Mouse (Mus musculus): Measurements from ENCODE around the gene Adra1b. TPM values are rescaled to one million over a fixed set of nuclear protein-coding genes. Genes with fewer than 3 reads are reported as not detected.

The Adra1b gene
- 0.96 TPM for polyA plus RNA-seq (2015; fragmentation: Illumina TruSeq; extraction: RNeasy Lipid Tissue Mini Kit (QIAGEN cat#74804); ENCODE audit: insufficient read depth, low read depth, low replicate concordance)

DNA sequence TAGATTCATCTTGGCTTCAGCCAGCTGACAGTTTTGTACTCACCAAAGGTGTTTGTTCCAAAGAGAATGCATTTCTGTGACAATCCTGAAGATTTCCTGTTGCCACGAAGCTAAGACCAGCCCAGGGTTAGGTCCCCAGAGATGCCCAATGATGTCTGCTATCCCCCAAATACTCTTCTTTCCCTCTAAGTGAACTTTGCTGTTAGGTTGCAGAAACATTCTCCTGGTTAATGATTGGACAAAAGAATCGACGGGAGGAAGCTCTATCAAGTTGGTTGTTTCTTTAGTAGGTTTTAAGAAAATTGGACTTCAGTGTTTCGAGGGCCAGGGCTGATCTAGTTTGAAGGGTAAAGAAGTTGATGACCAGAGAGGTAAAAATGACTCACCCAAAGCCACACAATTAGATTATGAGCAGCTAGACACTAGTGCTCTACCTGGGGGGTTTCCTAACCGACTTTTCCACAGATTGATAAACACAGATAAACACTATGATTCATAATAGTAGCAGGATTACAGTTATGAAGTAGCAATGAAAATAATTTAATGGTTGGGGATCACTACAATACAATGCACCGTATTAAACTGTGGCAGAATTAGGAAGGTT is at the start of gene Adra1b:
Gene Adra1b (minus strand): TSS at position 160 of the 604 bp plus-strand sequence.

DNA sequence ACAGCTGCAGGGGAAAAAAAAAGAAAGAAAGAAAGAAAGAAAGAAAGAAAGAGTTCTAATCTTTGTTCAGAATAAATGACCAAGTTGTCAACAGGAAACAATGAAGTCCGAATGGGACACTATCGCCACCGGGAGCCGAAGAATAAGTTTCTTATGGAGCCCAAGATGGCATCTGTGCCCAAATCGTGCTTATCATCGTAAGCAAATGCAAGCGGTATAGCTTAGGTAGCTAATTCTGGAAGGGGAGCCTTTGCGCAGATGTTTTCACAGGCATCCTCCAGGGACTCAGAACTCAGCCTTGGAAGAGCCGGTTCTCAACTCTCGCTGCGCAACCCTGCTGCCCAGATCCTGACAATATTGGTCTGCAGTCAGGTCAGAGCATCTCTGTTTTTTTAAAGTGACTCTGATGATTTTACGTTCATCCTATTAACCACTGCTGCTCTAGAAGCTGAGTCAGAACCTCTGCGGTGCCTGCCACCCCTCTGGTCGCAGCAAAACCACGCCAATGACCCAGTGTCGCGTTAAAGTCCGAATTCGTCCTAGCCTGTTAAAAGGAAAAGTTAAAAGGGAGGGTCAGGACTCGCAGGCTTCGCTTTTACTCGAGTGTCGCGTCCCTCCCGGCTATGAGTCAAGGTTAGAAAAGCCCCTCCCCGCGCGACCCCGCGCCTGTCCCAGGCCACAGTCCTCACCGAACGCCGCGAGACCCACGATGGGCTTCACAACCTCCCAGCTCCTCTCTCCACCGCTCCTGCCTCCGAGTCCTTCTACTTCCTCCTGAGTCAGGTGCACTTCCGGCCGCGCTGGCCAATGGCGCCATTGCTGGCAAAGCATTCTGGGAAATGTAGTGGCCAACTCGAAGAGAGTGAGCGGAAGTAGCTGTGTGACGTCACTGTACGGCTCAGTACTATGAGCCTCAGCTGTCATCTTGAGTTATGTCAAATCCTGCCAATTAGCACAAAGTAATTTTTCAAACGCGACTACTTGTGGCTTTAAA is 153.5 kb downstream of the Adra1b start, which contains the start of gene Ttc1:
Gene Ttc1 (minus strand): TSS at position 776 of the 994 bp plus-strand sequence.

Other genes with a start within 250 kb of the Adra1b start
- 4.5 TPM for gene Pwwp2a, start 219.2 kb downstream of the Adra1b start, polyA plus RNA-seq (2015; fragmentation: Illumina TruSeq; extraction: RNeasy Lipid Tissue Mini Kit (QIAGEN cat#74804); ENCODE audit: insufficient read depth, low read depth, low replicate concordance)
- 10.1 TPM for gene Ttc1, start 153.2 kb downstream of the Adra1b start, polyA plus RNA-seq (2015; fragmentation: Illumina TruSeq; extraction: RNeasy Lipid Tissue Mini Kit (QIAGEN cat#74804); ENCODE audit: insufficient read depth, low read depth, low replicate concordance)

All from pancreas, adult 10 weeks (tissue).